Mouse (Mus musculus): Measurements from ENCODE around the gene 2410131K14Rik.

GRCm38 (mm10) chr5:118277741-118278495 is 32.9 kb downstream of the 2410131K14Rik start:
- TF ChIP-seq POLR2A (IDR thresholded peaks at IDR 0.05; ENCODE audit: borderline replicate concordance, insufficient read depth, low read length) (no peak), CTCF (IDR thresholded peaks at IDR 0.05; ENCODE audit: borderline replicate concordance, insufficient read depth, low read depth, low read length) (no peak)

Data from cerebellum, adult 2 months (tissue).